Mouse (Mus musculus) ES-E14 (cell line): ENCODE measurements around the gene Cars2.

Source experiments
- CHD2 ChIP-seq: IDR thresholded peaks from 2 replicates; pipeline ENCODE4 v1.6.1; 2014; ENCODE audit warnings: mild to moderate bottlenecking, low read depth, low read length, inconsistent platforms
- MAFK ChIP-seq: IDR thresholded peaks from 2 replicates; pipeline ENCODE4 v1.6.1; 2014; ENCODE audit warnings: mild to moderate bottlenecking, low read depth, low read length, inconsistent platforms; ENCODE audit not compliant: insufficient read depth
- ZC3H11A ChIP-seq: IDR thresholded peaks from 2 replicates; pipeline ENCODE4 v1.6.1; 2012; ENCODE audit warnings: low read depth, mild to moderate bottlenecking, inconsistent platforms, low read length, borderline replicate concordance

DNA sequence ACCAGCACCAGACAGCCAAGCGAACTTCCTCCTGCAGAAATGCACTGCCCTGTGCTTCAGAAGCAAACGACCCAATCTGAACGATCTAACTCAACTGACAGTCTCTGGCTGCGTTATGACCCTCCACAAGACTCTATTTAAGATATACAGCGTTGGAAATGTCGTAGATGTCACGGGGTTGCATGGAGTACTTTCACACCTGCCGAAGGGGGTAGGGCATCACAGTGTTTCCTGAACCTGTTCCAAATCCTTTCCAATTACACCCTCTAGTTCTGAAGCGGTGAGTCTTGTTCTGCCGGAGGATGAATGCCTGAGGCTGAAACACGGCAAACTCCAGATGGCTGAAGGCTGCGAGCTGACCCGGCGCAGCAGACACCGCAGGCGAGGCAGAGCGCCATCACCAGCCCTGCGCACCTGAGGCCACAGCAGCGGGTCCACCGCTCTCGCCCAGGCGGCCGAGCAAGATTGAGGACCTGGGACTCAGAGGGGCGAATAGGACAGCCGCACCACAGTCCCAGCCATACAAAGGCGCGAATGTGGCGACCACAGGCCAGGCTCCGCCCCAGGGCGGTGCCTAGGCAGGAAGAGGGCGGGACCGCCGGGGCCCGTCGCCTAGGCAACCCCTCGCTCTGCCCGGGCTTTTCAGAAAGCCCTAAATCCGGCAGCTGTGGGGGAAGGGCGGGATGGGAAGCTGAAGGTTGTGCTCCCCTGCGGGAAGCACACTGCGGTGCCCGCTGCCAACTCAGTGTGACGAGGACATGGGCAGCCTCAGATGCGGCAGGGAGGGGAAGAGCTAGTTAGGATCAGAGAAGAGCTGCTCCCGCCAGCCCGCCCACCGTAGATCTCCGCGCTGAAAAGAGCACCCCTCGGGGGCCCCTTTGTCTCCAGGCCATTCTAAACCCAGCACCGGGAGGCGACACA is 4.5 kb upstream of the Cars2 start, which contains the start of gene Ing1:
- TF ChIP-seq CHD2 = peak; percentile 65; the same call in 1 of the 2 replicates
- no peak for TF ChIP-seq MAFK
- no peak for TF ChIP-seq ZC3H11A
